Mouse (Mus musculus) liver, embryonic 13.5 days (tissue): Measurements from ENCODE around the gene Golga4. TPM values are rescaled to one million over a fixed set of nuclear protein-coding genes. Genes with fewer than 3 reads are reported as not detected.

ENCODE experiments used
- ATAC-seq: fragments of 200-750 bp; cut with Nextera tagmentation; 2 replicates; pipeline ENCODE4 v1.8.0; 2017; ENCODE audit warnings: low read depth, mild to moderate bottlenecking, moderate number of reproducible peaks, moderate library complexity
- DNase-seq: peaks from one replicate; pipeline ENCODE4 v3.0.0; 2022
- H3K27ac ChIP-seq: fragments of 300-500 bp; sonication (generic); 2 replicates; pipeline ENCODE4 v1.5.1; 2015; ENCODE audit warnings: moderate library complexity, mild to moderate bottlenecking, inconsistent platforms
- H3K27me3 ChIP-seq: fragments of 300-500 bp; sonication (generic); 2 replicates; pipeline ENCODE4 v1.6.1; 2015; ENCODE audit warnings: mild to moderate bottlenecking, inconsistent platforms
- H3K36me3 ChIP-seq: fragments of 300-500 bp; sonication (generic); 2 replicates; pipeline ENCODE4 v1.6.1; 2015; ENCODE audit warnings: mild to moderate bottlenecking, inconsistent platforms
- H3K4me1 ChIP-seq: fragments of 300-500 bp; sonication (generic); replicated peaks from 2 replicates; pipeline ENCODE4 v1.6.1; 2015; ENCODE audit warnings: inconsistent platforms
- H3K4me2 ChIP-seq: fragments of 300-500 bp; sonication (generic); 2 replicates; pipeline ENCODE4 v1.6.1; 2015; ENCODE audit warnings: inconsistent platforms, mild to moderate bottlenecking, moderate library complexity
- H3K4me3 ChIP-seq: fragments of 300-500 bp; sonication (generic); replicated peaks from 2 replicates; pipeline ENCODE4 v1.5.1; 2015; ENCODE audit warnings: mild to moderate bottlenecking, inconsistent platforms
- H3K9ac ChIP-seq: fragments of 300-500 bp; sonication (generic); 2 replicates; pipeline ENCODE4 v1.6.1; 2015; ENCODE audit warnings: mild to moderate bottlenecking, inconsistent platforms
- H3K9me3 ChIP-seq: fragments of 300-500 bp; sonication (generic); replicated peaks from 2 replicates; pipeline ENCODE4 v1.6.1; 2016; ENCODE audit warnings: inconsistent platforms
- WGBS: fragments of 180-500 bp; shearing (Covaris S2); methylation state at CpG from one replicate; pipeline ENCODE4 v1.1.7; 2015; ENCODE audit not compliant: insufficient replicate concordance; 5-methylcytosine and 5-hydroxymethylcytosine counted together
- polyA plus RNA-seq: library from polyadenylated mRNA; unstranded; fragments of >200 nt; fragmentation: Nextera tagmentation; extraction: Ambion mirVana; gene quantifications from 2 replicates; pipeline ENCODE4 v1.2.1, GENCODE M21; 2015

Golga4 gene
- polyA plus RNA-seq, 1 experiment from 2014 or later: 14.6 TPM

GRCm38 (mm10) chr9:118489579-118490019, 16.5 kb upstream of the Golga4 start:
- Histone ChIP-seq H3K36me3 (no peaks in the 10 kb centered on the region), H3K4me2 (peak overlapping the region; percentile 54), H3K27me3 (peaks cover 83% of the 10 kb centered on the region), H3K4me3 (peak overlapping the region; percentile 26; the same call in 1 of the 2 replicates), H3K9me3 (no peaks in the 10 kb centered on the region), H3K27ac (no peak overlapping the region), H3K9ac (no peak overlapping the region), H3K4me1 (0 out of 2 replicates have a peak, but pooled peaks cover 8% of the 10 kb centered on the region)
- no peak for DNase-seq
- 0 out of 2 replicates have a peak, but pooled peaks have one; percentile 54 for ATAC-seq
- 1% methylated on average over 16 of the region's 16 CpGs for WGBS

- Histone ChIP-seq H3K4me3 (no peak overlapping the region), H3K27ac (no peak overlapping the region), H3K9ac (no peak overlapping the region), H3K36me3 (no peaks in the 10 kb centered on the region), H3K27me3 (peaks cover 67% of the 10 kb centered on the region), H3K4me1 (peaks cover 20% of the 10 kb centered on the region), H3K9me3 (no peaks in the 10 kb centered on the region), H3K4me2 (no peak overlapping the region)
- DNase-seq (no peak), ATAC-seq (no peak)
- WGBS: 53% methylated on average over 4 of the region's 4 CpGs
These were observed 14.9 kb upstream of the Golga4 start for GRCm38 (mm10) chr9:118491195-118491594.

GRCm38 (mm10) chr9:118492932-118493698, 13.0 kb upstream of the Golga4 start:
- no peak overlapping the region for H3K27ac ChIP-seq
- H3K4me1 ChIP-seq: peaks cover 23% of the 10 kb centered on the region
- 76% methylated on average over 8 of the region's 8 CpGs for WGBS
- no peaks in the 10 kb centered on the region for H3K36me3 ChIP-seq
- no peak for DNase-seq
- no peak for ATAC-seq
- H3K9ac ChIP-seq: no peak overlapping the region
- H3K9me3 ChIP-seq: no peaks in the 10 kb centered on the region
- peaks cover 48% of the 10 kb centered on the region for H3K27me3 ChIP-seq
- H3K4me2 ChIP-seq: no peak overlapping the region
- no peak overlapping the region for H3K4me3 ChIP-seq

- H3K4me3 ChIP-seq: no peak overlapping the region
- peaks cover 42% of the 10 kb centered on the region for H3K27me3 ChIP-seq
- H3K36me3 ChIP-seq: no peaks in the 10 kb centered on the region
- H3K9me3 ChIP-seq: no peaks in the 10 kb centered on the region
- no peak overlapping the region for H3K9ac ChIP-seq
- ATAC-seq (no peak), DNase-seq (no peak)
- H3K4me1 ChIP-seq: peaks cover 22% of the 10 kb centered on the region
- no peak overlapping the region for H3K27ac ChIP-seq
- 75% methylated on average over 5 of the region's 5 CpGs for WGBS
- H3K4me2 ChIP-seq: no peak overlapping the region
These were observed 12.0 kb upstream of the Golga4 start for GRCm38 (mm10) chr9:118494106-118494505.

- H3K9me3 ChIP-seq: no peaks in the 10 kb centered on the region
- H3K4me2 ChIP-seq: 0 out of 2 replicates have a peak overlapping the region, but pooled peaks have one; percentile 2
- 35% methylated on average over 3 of the region's 3 CpGs for WGBS
- no peaks in the 10 kb centered on the region for H3K36me3 ChIP-seq
- ATAC-seq (peak; percentile 90), DNase-seq (no peak)
- no peak overlapping the region for H3K9ac ChIP-seq
- H3K4me3 ChIP-seq: no peak overlapping the region
- peaks cover 22% of the 10 kb centered on the region for H3K4me1 ChIP-seq
- H3K27me3 ChIP-seq: peaks cover 26% of the 10 kb centered on the region
- H3K27ac ChIP-seq: no peak overlapping the region
These were observed 10.1 kb upstream of the Golga4 start for GRCm38 (mm10) chr9:118495933-118496332.

GRCm38 (mm10) chr9:118496952-118497351, 9.1 kb upstream of the Golga4 start:
- Histone ChIP-seq H3K9ac (no peak overlapping the region), H3K4me1 (peaks cover 22% of the 10 kb centered on the region), H3K27me3 (peaks cover 18% of the 10 kb centered on the region), H3K4me3 (no peak overlapping the region), H3K9me3 (no peaks in the 10 kb centered on the region), H3K4me2 (no peak overlapping the region), H3K27ac (no peak overlapping the region), H3K36me3 (no peaks in the 10 kb centered on the region)
- 71% methylated on average over 3 of the region's 3 CpGs for WGBS
- no peak for DNase-seq
- peak; percentile 8; the same call in 1 of the 2 replicates for ATAC-seq

GRCm38 (mm10) chr9:118498061-118498460, 8.0 kb upstream of the Golga4 start:
- no peaks in the 10 kb centered on the region for H3K36me3 ChIP-seq
- no peak overlapping the region for H3K4me3 ChIP-seq
- ATAC-seq (no peak), DNase-seq (no peak)
- H3K4me1 ChIP-seq: peaks cover 22% of the 10 kb centered on the region
- no peak overlapping the region for H3K27ac ChIP-seq
- peaks cover 8% of the 10 kb centered on the region for H3K27me3 ChIP-seq
- WGBS: 49% methylated on average over 7 of the region's 7 CpGs
- H3K4me2 ChIP-seq: no peak overlapping the region
- H3K9me3 ChIP-seq: no peaks in the 10 kb centered on the region
- no peak overlapping the region for H3K9ac ChIP-seq

- no peak overlapping the region for H3K4me3 ChIP-seq
- no peak overlapping the region for H3K4me2 ChIP-seq
- ATAC-seq (no peak), DNase-seq (no peak)
- WGBS: 64% methylated on average over 6 of the region's 6 CpGs
- H3K9me3 ChIP-seq: no peaks in the 10 kb centered on the region
- no peak overlapping the region for H3K27ac ChIP-seq
- peaks cover 4% of the 10 kb centered on the region; the same call in 1 of the 2 replicates for H3K27me3 ChIP-seq
- H3K4me1 ChIP-seq: peaks cover 18% of the 10 kb centered on the region
- H3K9ac ChIP-seq: no peak overlapping the region
- no peaks in the 10 kb centered on the region for H3K36me3 ChIP-seq
These were observed 5.1 kb upstream of the Golga4 start for GRCm38 (mm10) chr9:118500963-118501362.

- H3K4me1 ChIP-seq: peaks cover 32% of the 10 kb centered on the region
- H3K4me3 ChIP-seq: no peak overlapping the region
- no peaks in the 10 kb centered on the region for H3K27me3 ChIP-seq
- ATAC-seq (no peak), DNase-seq (no peak)
- no peaks in the 10 kb centered on the region for H3K36me3 ChIP-seq
- no peak overlapping the region for H3K27ac ChIP-seq
- H3K9me3 ChIP-seq: no peaks in the 10 kb centered on the region
- 67% methylated on average over 3 of the region's 3 CpGs for WGBS
- no peak overlapping the region for H3K4me2 ChIP-seq
- H3K9ac ChIP-seq: no peak overlapping the region
These were observed 1.4 kb upstream of the Golga4 start for GRCm38 (mm10) chr9:118504656-118505055.

- Histone ChIP-seq H3K4me1 (peaks cover 45% of the 10 kb centered on the region), H3K36me3 (0 out of 2 replicates have a peak, but pooled peaks cover 4% of the 10 kb centered on the region), H3K9me3 (no peaks in the 10 kb centered on the region), H3K9ac (peak overlapping the region; percentile 88), H3K4me2 (peak overlapping the region; percentile 82), H3K27me3 (no peaks in the 10 kb centered on the region), H3K4me3 (peak overlapping the region; percentile 91), H3K27ac (peak overlapping the region; percentile 75)
- DNase-seq (no peak), ATAC-seq (peak; percentile 59)
- WGBS: under 1% methylated on average over 57 of the region's 57 CpGs
These were observed 551 bp downstream of the Golga4 start for GRCm38 (mm10) chr9:118506404-118507231.

GRCm38 (mm10) chr9:118507552-118507951, 1.5 kb downstream of the Golga4 start:
- Histone ChIP-seq H3K9me3 (no peaks in the 10 kb centered on the region), H3K36me3 (0 out of 2 replicates have a peak, but pooled peaks cover 4% of the 10 kb centered on the region), H3K4me1 (peaks cover 55% of the 10 kb centered on the region), H3K4me3 (peak overlapping the region; percentile 91), H3K9ac (peak overlapping the region; percentile 88), H3K27me3 (no peaks in the 10 kb centered on the region), H3K27ac (no peak overlapping the region), H3K4me2 (peak overlapping the region; percentile 82)
- 81% methylated on average over 6 of the region's 6 CpGs for WGBS
- no peak for DNase-seq
- ATAC-seq: no peak
